Mouse (Mus musculus) adrenal gland, postnatal 4 days (tissue): Measurements from ENCODE around the gene Nos1ap. TPM values are rescaled to one million over a fixed set of nuclear protein-coding genes. Genes with fewer than 3 reads are reported as not detected.

Experiments used
- DNase-seq, 2 experiments: peaks; one replicate each; pipeline ENCODE4 v3.0.0; 2021 to 2022; ENCODE audit warnings: low spot score in 2 of 2, mixed read lengths in 2 of 2
- total RNA-seq, 2 experiments: library from RNA; stranded (reverse); gene quantifications; 2 replicates each; pipeline ENCODE4 v1.2.3; 2021

Gene Nos1ap
- total RNA-seq, 2 experiments from 2014 or later: 31.7 to 37.5 TPM

GRCm38 (mm10) chr1:170503277-170503739 lies 86.4 kb downstream of the Nos1ap start:
- no peak for DNase-seq

- no peak for DNase-seq
Measured at GRCm38 (mm10) chr1:170502491-170503276, 87.0 kb downstream of the Nos1ap start.

- DNase-seq: no peak
Measured at GRCm38 (mm10) chr1:170501970-170502369, 87.7 kb downstream of the Nos1ap start.

- no peak for DNase-seq
Measured at GRCm38 (mm10) chr1:170501556-170501955, 88.1 kb downstream of the Nos1ap start.

- DNase-seq: no peak
Measured at GRCm38 (mm10) chr1:170499891-170500290, 89.8 kb downstream of the Nos1ap start.

GRCm38 (mm10) chr1:170499466-170499865 lies 90.2 kb downstream of the Nos1ap start:
- DNase-seq: no peak

GRCm38 (mm10) chr1:170498645-170499044 lies 91.0 kb downstream of the Nos1ap start:
- DNase-seq: no peak

- DNase-seq: no peak
Measured at GRCm38 (mm10) chr1:170496221-170496620, 93.4 kb downstream of the Nos1ap start.

GRCm38 (mm10) chr1:170495538-170496183 lies 94.0 kb downstream of the Nos1ap start:
- DNase-seq: no peak

- DNase-seq: no peak
Measured at GRCm38 (mm10) chr1:170492527-170492926, 97.1 kb downstream of the Nos1ap start.

GRCm38 (mm10) chr1:170492027-170492426 lies 97.6 kb downstream of the Nos1ap start:
- DNase-seq: no peak

GRCm38 (mm10) chr1:170489936-170490335 lies 99.7 kb downstream of the Nos1ap start:
- DNase-seq: no peak

GRCm38 (mm10) chr1:170489450-170489849 lies 100.2 kb downstream of the Nos1ap start:
- DNase-seq: no peak

GRCm38 (mm10) chr1:170485119-170485518 lies 104.5 kb downstream of the Nos1ap start:
- DNase-seq: no peak

GRCm38 (mm10) chr1:170482236-170482905 lies 107.3 kb downstream of the Nos1ap start:
- DNase-seq: no peak

- DNase-seq: no peak
Measured at GRCm38 (mm10) chr1:170481093-170481492, 108.6 kb downstream of the Nos1ap start.

GRCm38 (mm10) chr1:170479458-170479798 lies 110.2 kb downstream of the Nos1ap start:
- no peak for DNase-seq

GRCm38 (mm10) chr1:170478791-170479457 lies 110.7 kb downstream of the Nos1ap start:
- no peak for DNase-seq

GRCm38 (mm10) chr1:170477636-170478600 lies 111.7 kb downstream of the Nos1ap start:
- no peak for DNase-seq

- no peak for DNase-seq
Measured at GRCm38 (mm10) chr1:170473460-170473859, 116.2 kb downstream of the Nos1ap start.
